Mouse (Mus musculus) hindbrain, postnatal 0 days (tissue): ENCODE data around the gene Dars2. TPM values are rescaled to one million over a fixed set of nuclear protein-coding genes. Genes with fewer than 3 reads are reported as not detected.

ENCODE experiments used
- ATAC-seq: fragments of 200-750 bp; cut with Nextera tagmentation; 2 replicates; pipeline ENCODE4 v1.8.0; 2017; ENCODE audit warnings: mild to moderate bottlenecking, moderate TSS enrichment, moderate library complexity
- DNase-seq: peaks from one replicate; pipeline ENCODE4 v3.0.0-alpha.2; 2015; ENCODE audit warnings: low spot score
- H3K27ac ChIP-seq: fragments of 300-500 bp; sonication (generic); 2 replicates; pipeline ENCODE4 v1.5.1; 2014; ENCODE audit warnings: mild to moderate bottlenecking
- H3K27me3 ChIP-seq: fragments of 300-500 bp; sonication (generic); 2 replicates; pipeline ENCODE4 v1.6.1; 2014; ENCODE audit warnings: low read length, mixed read lengths; ENCODE audit not compliant: insufficient read depth
- H3K36me3 ChIP-seq: fragments of 300-500 bp; sonication (generic); 2 replicates; pipeline ENCODE4 v1.6.1; 2014; ENCODE audit warnings: low read length, mixed read lengths; ENCODE audit not compliant: insufficient read depth
- H3K4me1 ChIP-seq: fragments of 300-500 bp; sonication (generic); 2 replicates; pipeline ENCODE4 v1.6.1; 2014; ENCODE audit warnings: antibody characterized with exemption, low read length, mixed read lengths; ENCODE audit not compliant: insufficient read depth
- H3K4me2 ChIP-seq: fragments of 300-500 bp; sonication (generic); 2 replicates; pipeline ENCODE4 v1.6.1; 2014; ENCODE audit warnings: low read depth, mild to moderate bottlenecking, low read length, moderate library complexity, mixed read lengths
- H3K4me3 ChIP-seq: fragments of 300-500 bp; sonication (generic); 2 replicates; pipeline ENCODE4 v1.5.1; 2014; ENCODE audit warnings: low read length
- H3K9ac ChIP-seq: fragments of 300-500 bp; sonication (generic); replicated peaks from 2 replicates; pipeline ENCODE4 v1.6.1; 2014; ENCODE audit warnings: mild to moderate bottlenecking, low read length, moderate library complexity, mixed read lengths
- H3K9me3 ChIP-seq: fragments of 300-500 bp; sonication (generic); 2 replicates; pipeline ENCODE4 v1.6.1; 2016; ENCODE audit warnings: low read length, mixed read lengths
- CTCF ChIP-seq: IDR thresholded peaks from 2 replicates; pipeline ENCODE4 v1.5.1; 2016; ENCODE audit warnings: antibody characterized with exemption, control low read depth, low read depth
- WGBS: fragments of 180-500 bp; shearing (Covaris S2); extraction: QIAGEN DNeasy Blood & Tissue Kit; methylation state at CpG from one replicate; pipeline ENCODE4 v1.1.7; 2014; 5-methylcytosine and 5-hydroxymethylcytosine counted together
- polyA plus RNA-seq: library from polyadenylated mRNA; unstranded; fragments of >200 nt; fragmentation: Nextera tagmentation; extraction: Ambion mirVana; gene quantifications from 2 replicates; pipeline ENCODE4 v1.2.1, GENCODE M21; 2015
- total RNA-seq: library from RNA; depleted of rRNA; stranded (reverse); fragments of >200 nt; gene quantifications from 2 replicates; pipeline ENCODE4 v1.2.3, GENCODE M21; 2014; rRNA removed

Dars2 gene
- total and polyA plus RNA-seq, 2 experiments from 2014 or later: 19.2 to 26.0 TPM

- no peak overlapping the region for H3K27ac ChIP-seq
- peaks cover 10% of the 10 kb centered on the region; the same call in 1 of the 2 replicates for H3K36me3 ChIP-seq
- H3K4me1 ChIP-seq: no peaks in the 10 kb centered on the region
- H3K4me2 ChIP-seq: no peak overlapping the region
- DNase-seq (no peak), ATAC-seq (no peak)
- 88% methylated on average over 4 of the region's 4 CpGs for WGBS
- H3K4me3 ChIP-seq: no peak overlapping the region
- H3K27me3 ChIP-seq: no peaks in the 10 kb centered on the region
- H3K9me3 ChIP-seq: no peaks in the 10 kb centered on the region
- H3K9ac ChIP-seq: no peak overlapping the region
- no peak for TF ChIP-seq CTCF
Measured at GRCm38 (mm10) chr1:161010436-161010835, 60.0 kb downstream of the Dars2 start.

GRCm38 (mm10) chr1:161008038-161008437 lies 62.4 kb downstream of the Dars2 start:
- Histone ChIP-seq H3K9me3 (no peaks in the 10 kb centered on the region), H3K9ac (no peak overlapping the region), H3K4me3 (no peak overlapping the region), H3K4me1 (no peaks in the 10 kb centered on the region), H3K36me3 (peaks cover 10% of the 10 kb centered on the region; the same call in 1 of the 2 replicates), H3K4me2 (no peak overlapping the region), H3K27me3 (no peaks in the 10 kb centered on the region), H3K27ac (no peak overlapping the region)
- ATAC-seq (no peak), DNase-seq (no peak)
- 94% methylated on average over 2 of the region's 2 CpGs for WGBS
- no peak for TF ChIP-seq CTCF

DNA sequence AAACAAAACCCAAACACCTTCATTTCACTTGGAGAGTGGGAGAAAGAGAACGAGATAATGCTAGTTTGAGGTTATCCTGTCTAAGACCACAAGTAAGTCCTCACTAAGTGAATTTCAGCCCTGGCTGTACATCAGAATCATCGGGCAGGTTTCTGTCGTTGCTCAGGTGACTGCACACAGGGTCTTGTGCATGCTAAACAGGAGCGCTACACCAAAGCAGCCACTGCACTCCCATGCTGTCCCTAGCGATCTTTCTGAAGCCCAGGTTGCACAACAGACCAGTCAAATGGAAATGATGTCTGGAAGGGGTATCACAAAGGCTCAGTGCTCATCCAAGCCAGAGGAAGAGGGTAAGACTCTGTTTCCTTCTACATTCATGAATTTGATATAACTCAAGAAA lies 64.0 kb downstream of the Dars2 start:
- H3K27me3 ChIP-seq: no peaks in the 10 kb centered on the region
- no peak for TF ChIP-seq CTCF
- H3K4me2 ChIP-seq: no peak overlapping the region
- no peaks in the 10 kb centered on the region for H3K9me3 ChIP-seq
- no peak for ATAC-seq
- no peak overlapping the region for H3K9ac ChIP-seq
- WGBS: 76% methylated on average over 5 of the region's 5 CpGs
- H3K36me3 ChIP-seq: peaks cover 5% of the 10 kb centered on the region; the same call in 1 of the 2 replicates
- no peaks in the 10 kb centered on the region for H3K4me1 ChIP-seq
- no peak for DNase-seq
- H3K27ac ChIP-seq: no peak overlapping the region
- H3K4me3 ChIP-seq: no peak overlapping the region

GRCm38 (mm10) chr1:161005526-161005925 lies 64.9 kb downstream of the Dars2 start:
- no peak overlapping the region for H3K4me3 ChIP-seq
- H3K4me2 ChIP-seq: no peak overlapping the region
- ATAC-seq (no peak), DNase-seq (no peak)
- peaks cover 5% of the 10 kb centered on the region; the same call in 1 of the 2 replicates for H3K36me3 ChIP-seq
- H3K4me1 ChIP-seq: no peaks in the 10 kb centered on the region
- no peaks in the 10 kb centered on the region for H3K27me3 ChIP-seq
- no peak overlapping the region for H3K9ac ChIP-seq
- no peaks in the 10 kb centered on the region for H3K9me3 ChIP-seq
- 66% methylated on average over 3 of the region's 3 CpGs for WGBS
- H3K27ac ChIP-seq: no peak overlapping the region
- no peak for TF ChIP-seq CTCF

- Histone ChIP-seq H3K9me3 (no peaks in the 10 kb centered on the region), H3K4me2 (no peak overlapping the region), H3K9ac (no peak overlapping the region), H3K27me3 (no peaks in the 10 kb centered on the region), H3K4me1 (no peaks in the 10 kb centered on the region), H3K4me3 (no peak overlapping the region), H3K27ac (no peak overlapping the region), H3K36me3 (peaks cover 5% of the 10 kb centered on the region; the same call in 1 of the 2 replicates)
- DNase-seq: no peak
- TF ChIP-seq CTCF: no peak
- 66% methylated on average over 4 of the region's 4 CpGs for WGBS
- ATAC-seq: no peak
Measured at GRCm38 (mm10) chr1:161004942-161005341, 65.5 kb downstream of the Dars2 start.

DNA sequence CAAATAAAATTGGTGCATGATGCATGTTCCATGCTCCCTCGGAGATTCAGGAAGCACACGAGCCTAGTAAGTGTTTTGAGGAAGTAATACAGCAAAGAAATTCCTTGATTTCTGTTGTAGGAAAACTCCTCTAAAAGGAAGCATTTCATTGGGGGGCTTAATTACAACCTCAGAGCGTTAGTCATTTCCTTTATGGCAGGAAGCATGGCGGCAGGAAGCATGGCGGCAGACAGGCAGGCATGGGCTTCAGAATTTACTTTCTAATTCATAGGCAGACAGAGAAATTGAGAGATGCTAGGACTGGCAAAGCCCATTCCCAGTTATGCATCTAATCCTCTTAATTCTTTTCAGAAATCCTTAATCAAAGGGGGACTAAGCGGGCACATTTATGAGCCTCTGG lies 76.6 kb downstream of the Dars2 start:
- H3K36me3 ChIP-seq: no peaks in the 10 kb centered on the region
- H3K27me3 ChIP-seq: no peaks in the 10 kb centered on the region
- 84% methylated on average over 6 of the region's 6 CpGs for WGBS
- no peaks in the 10 kb centered on the region for H3K4me1 ChIP-seq
- no peak for ATAC-seq
- H3K4me2 ChIP-seq: no peak overlapping the region
- DNase-seq: no peak
- TF ChIP-seq CTCF: no peak
- no peak overlapping the region for H3K4me3 ChIP-seq
- H3K9me3 ChIP-seq: no peaks in the 10 kb centered on the region
- no peak overlapping the region for H3K9ac ChIP-seq
- no peak overlapping the region for H3K27ac ChIP-seq

Other genes starting within 250 kb of the Dars2 start
- 20.4 and 21.3 TPM in 2 replicates for gene Rc3h1, start 164.2 kb downstream of the Dars2 start, total RNA-seq
- gene Rc3h1, start 164.2 kb downstream of the Dars2 start, polyA plus RNA-seq: 6.2 and 6.3 TPM in 2 replicates
- gene Serpinc1, start 92.1 kb downstream of the Dars2 start, total RNA-seq: 0.04 and 0.05 TPM in 2 replicates
- 2.3 and 2.6 TPM in 2 replicates for gene Serpinc1, start 92.1 kb downstream of the Dars2 start, polyA plus RNA-seq
- 24.4 and 85.1 TPM in 2 replicates for gene Zbtb37, start 35.8 kb downstream of the Dars2 start, total RNA-seq
- gene Zbtb37, start 35.8 kb downstream of the Dars2 start, polyA plus RNA-seq: 8.4 and 9.6 TPM in 2 replicates
- gene Cenpl, start 55 bp upstream of the Dars2 start, total RNA-seq: 1.0 and 1.2 TPM in 2 replicates
- gene Cenpl, start 55 bp upstream of the Dars2 start, polyA plus RNA-seq: 6.8 and 7.5 TPM in 2 replicates
- 15.1 and 23.3 TPM in 2 replicates for gene Klhl20, start 60.9 kb upstream of the Dars2 start, total RNA-seq
- 15.0 and 15.4 TPM in 2 replicates for gene Klhl20, start 60.9 kb upstream of the Dars2 start, polyA plus RNA-seq
- 16.0 and 19.2 TPM in 2 replicates for gene Ankrd45, start 72.0 kb upstream of the Dars2 start, total RNA-seq
- gene Ankrd45, start 72.0 kb upstream of the Dars2 start, polyA plus RNA-seq: 24.1 and 24.2 TPM in 2 replicates
- not detected in 2 replicates for gene Tex50, start 88.7 kb upstream of the Dars2 start, total RNA-seq
- gene Tex50, start 88.7 kb upstream of the Dars2 start, polyA plus RNA-seq: 0.25 and 0.37 TPM in 2 replicates
- 129 and 135 TPM in 2 replicates for gene Prdx6, start 180.6 kb upstream of the Dars2 start, total RNA-seq
- gene Prdx6, start 180.6 kb upstream of the Dars2 start, polyA plus RNA-seq: 223 and 253 TPM in 2 replicates